Mouse (Mus musculus) G1E (cell line): Measurements from ENCODE around the gene Bmpr1a. TPM values are rescaled to one million over a fixed set of nuclear protein-coding genes. Genes with fewer than 3 reads are reported as not detected.

ENCODE experiments used
- ATAC-seq: 2 replicates; pipeline ENCODE4 v1.8.0; 2016; ENCODE audit warnings: mild to moderate bottlenecking; ENCODE audit not compliant: insufficient number of reproducible peaks, poor library complexity, low FRiP score, severe bottlenecking; ENCODE audit errors: extremely low read depth
- DNase-seq: peaks from one replicate; pipeline ENCODE4 v3.0.0; 2012; ENCODE audit warnings: low spot score
- H3K27me3 ChIP-seq: 2 replicates; pipeline ENCODE4 v1.6.1; 2012; ENCODE audit warnings: mild to moderate bottlenecking, low read length, inconsistent platforms; ENCODE audit not compliant: insufficient read depth
- H3K36me3 ChIP-seq: replicated peaks from 2 replicates; pipeline ENCODE3; 2012; ENCODE audit warnings: mild to moderate bottlenecking, inconsistent platforms
- H3K4me1 ChIP-seq: 2 replicates; pipeline ENCODE4 v1.6.1; 2012; ENCODE audit warnings: low read depth, low read length, inconsistent platforms, mixed read lengths; ENCODE audit not compliant: insufficient read depth
- H3K4me3 ChIP-seq: 2 replicates; pipeline ENCODE4 v1.5.1; 2012; ENCODE audit warnings: low read depth, mild to moderate bottlenecking, inconsistent platforms, low read length, moderate library complexity, mixed read lengths
- H3K9me3 ChIP-seq: replicated peaks from 2 replicates; pipeline ENCODE4 v1.6.1; 2012; ENCODE audit warnings: inconsistent platforms
- CTCF ChIP-seq: IDR thresholded peaks from 2 replicates; pipeline ENCODE4 v1.5.1; 2012; ENCODE audit warnings: low read depth, low read length, inconsistent platforms, mixed read lengths
- GATA1 ChIP-seq: IDR thresholded peaks from 2 replicates; pipeline ENCODE4 v1.6.1; 2012; ENCODE audit warnings: borderline replicate concordance, low read length, inconsistent platforms, mixed read lengths
- GATA2 ChIP-seq: IDR thresholded peaks from 2 replicates; pipeline ENCODE4 v1.6.1; 2012; ENCODE audit warnings: low read depth, low read length, inconsistent platforms, borderline replicate concordance
- POLR2AphosphoS5 ChIP-seq: IDR thresholded peaks from 2 replicates; pipeline ENCODE4 v1.6.1; 2012; ENCODE audit warnings: low read depth, low read length, inconsistent platforms; ENCODE audit not compliant: insufficient replicate concordance
- TAL1 ChIP-seq: conservative IDR thresholded peaks from 2 replicates; pipeline ENCODE4 v1.6.1; 2012; ENCODE audit warnings: low read depth, low read length, inconsistent platforms, mixed read lengths
- polyA plus RNA-seq: library from polyadenylated mRNA; stranded (reverse); fragments of >175 nt; gene quantifications from 2 replicates; pipeline ENCODE4 v1.2.3, GENCODE M21; 2012
- total RNA-seq, 2 experiments: library from RNA; stranded (forward) in 1 of 2; stranded (reverse) in 1 of 2; fragments of 200-1000 nt in 1 of 2; fragments of >200 nt in 1 of 2; fragmentation: Nextera tagmentation in 1 of 2; gene quantifications; 2 replicates each; pipeline ENCODE4 v1.2.3; 2014 to 2017

Gene Bmpr1a
- total and polyA plus RNA-seq, 3 experiments = 0.11 TPM; not detected in 2

DNA sequence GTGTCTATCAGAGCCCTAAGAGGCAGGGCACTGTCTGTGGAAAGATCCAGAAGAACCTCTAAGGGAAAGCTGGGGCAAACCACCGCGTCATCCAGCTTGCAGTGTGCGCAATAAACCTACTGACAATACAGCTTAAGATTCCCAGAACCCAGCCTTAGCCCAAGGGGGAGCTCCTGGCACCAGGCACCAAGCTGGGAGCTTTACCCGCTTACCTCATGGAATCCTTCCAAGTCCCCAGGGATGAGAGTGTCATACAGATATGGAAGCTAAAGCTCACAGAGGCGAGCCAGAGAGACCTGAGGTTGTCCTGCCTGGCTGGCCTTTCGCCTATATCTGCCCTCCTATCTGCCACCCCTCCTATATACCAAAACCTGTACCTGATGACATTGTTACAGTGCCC is 40.5 kb upstream of the Bmpr1a start:
- Histone ChIP-seq H3K4me3 (no peak overlapping the region), H3K9me3 (no peaks in the 10 kb centered on the region), H3K36me3 (no peaks in the 10 kb centered on the region), H3K27me3 (peaks cover 3% of the 10 kb centered on the region; the same call in 1 of the 2 replicates), H3K4me1 (no peaks in the 10 kb centered on the region)
- TF ChIP-seq GATA2 (no peak), CTCF (no peak), TAL1 (no peak), POLR2AphosphoS5 (no peak)
- DNase-seq = no peak
- no peak for ATAC-seq

GRCm38 (mm10) chr14:34541896-34542295 is 38.8 kb upstream of the Bmpr1a start:
- Histone ChIP-seq H3K27me3 (no peaks in the 10 kb centered on the region), H3K4me3 (no peak overlapping the region), H3K4me1 (no peaks in the 10 kb centered on the region), H3K36me3 (no peaks in the 10 kb centered on the region), H3K9me3 (no peaks in the 10 kb centered on the region)
- DNase-seq = no peak
- no peak for TF ChIP-seq GATA1
- no peak for TF ChIP-seq GATA2
- ATAC-seq = no peak

DNA sequence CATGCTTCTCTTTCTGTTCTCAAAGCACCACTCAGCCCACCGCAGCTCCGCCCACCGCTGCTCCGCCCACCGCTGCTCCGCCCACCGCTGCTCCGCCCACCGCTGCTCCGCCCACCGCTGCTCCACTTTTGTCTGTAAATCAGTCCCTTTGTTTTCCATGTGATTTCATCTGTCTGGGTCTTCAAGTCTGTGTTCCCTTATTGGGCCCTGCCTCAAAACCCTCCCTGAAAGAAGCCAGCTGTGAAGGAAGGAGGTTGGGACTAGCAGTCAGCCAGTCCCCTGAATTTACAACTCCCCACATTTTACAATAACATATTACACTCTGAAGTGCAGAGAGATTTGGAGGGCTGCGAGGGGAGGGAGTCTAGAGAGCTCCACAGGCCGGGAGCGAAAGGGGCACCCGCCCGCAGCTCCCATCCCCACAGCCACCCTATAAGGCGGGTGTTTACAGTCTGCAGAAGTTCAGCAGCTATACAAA is 37.6 kb upstream of the Bmpr1a start:
- H3K36me3 ChIP-seq = no peaks in the 10 kb centered on the region
- DNase-seq (no peak), ATAC-seq (no peak)

DNA sequence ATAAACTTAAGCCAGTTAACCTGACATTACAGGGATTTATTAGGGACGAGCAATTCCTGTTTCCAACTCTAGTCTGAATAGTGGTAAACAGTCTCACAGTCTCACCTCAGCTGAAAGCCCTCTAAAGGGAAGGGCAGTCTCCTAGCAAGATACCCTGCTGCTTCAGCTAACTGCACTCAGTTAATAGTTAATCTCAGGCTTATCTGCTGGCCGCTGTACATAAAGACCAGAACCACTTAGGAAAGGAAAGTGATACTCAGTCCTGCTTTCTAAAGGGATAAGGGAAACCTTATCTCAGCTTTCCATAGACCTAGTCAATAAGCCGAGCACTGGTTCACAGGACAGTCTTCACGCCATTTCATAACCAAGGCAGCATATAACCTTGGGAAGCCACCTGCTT is 32.7 kb upstream of the Bmpr1a start:
- Histone ChIP-seq H3K9me3 (no peaks in the 10 kb centered on the region), H3K27me3 (no peaks in the 10 kb centered on the region), H3K4me3 (no peak overlapping the region), H3K36me3 (no peaks in the 10 kb centered on the region), H3K4me1 (no peaks in the 10 kb centered on the region)
- ATAC-seq (no peak), DNase-seq (no peak)
- TF ChIP-seq POLR2AphosphoS5 (no peak), GATA2 (no peak), CTCF (no peak)

More for the DNA sequence above, 37.6 kb upstream of the Bmpr1a start:
- TF ChIP-seq GATA1 (no peak), CTCF (no peak)
- H3K4me3 ChIP-seq = no peak overlapping the region
- H3K27me3 ChIP-seq = no peaks in the 10 kb centered on the region
- no peaks in the 10 kb centered on the region for H3K9me3 ChIP-seq
- no peaks in the 10 kb centered on the region for H3K4me1 ChIP-seq

DNA sequence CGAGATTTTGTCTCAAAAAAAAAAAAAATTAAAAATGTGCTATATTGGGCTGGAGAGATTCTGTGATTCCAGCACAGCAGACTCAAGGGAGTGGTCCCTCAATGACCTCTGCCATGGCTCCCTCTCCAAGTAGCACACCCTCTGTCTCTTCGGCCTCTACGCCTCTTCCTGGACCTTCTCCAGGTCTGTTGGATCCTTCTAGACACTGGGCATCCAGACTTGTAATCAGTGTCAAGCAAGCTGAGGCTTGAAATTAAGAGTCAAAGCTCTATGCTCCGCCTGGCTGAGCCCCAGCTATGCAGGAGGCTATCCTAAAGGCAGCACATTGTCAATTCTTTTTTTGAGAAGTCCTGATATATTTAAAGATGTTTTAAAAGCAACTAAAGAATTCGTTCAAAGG is 30.4 kb upstream of the Bmpr1a start:
- DNase-seq (no peak), ATAC-seq (no peak)
- no peaks in the 10 kb centered on the region for H3K27me3 ChIP-seq
- no peaks in the 10 kb centered on the region for H3K4me1 ChIP-seq
- no peak overlapping the region for H3K4me3 ChIP-seq
- no peaks in the 10 kb centered on the region for H3K36me3 ChIP-seq
- no peaks in the 10 kb centered on the region for H3K9me3 ChIP-seq
- TF ChIP-seq CTCF = no peak
- no peak for TF ChIP-seq POLR2AphosphoS5
- no peak for TF ChIP-seq TAL1
- no peak for TF ChIP-seq GATA1
- no peak for TF ChIP-seq GATA2

DNA sequence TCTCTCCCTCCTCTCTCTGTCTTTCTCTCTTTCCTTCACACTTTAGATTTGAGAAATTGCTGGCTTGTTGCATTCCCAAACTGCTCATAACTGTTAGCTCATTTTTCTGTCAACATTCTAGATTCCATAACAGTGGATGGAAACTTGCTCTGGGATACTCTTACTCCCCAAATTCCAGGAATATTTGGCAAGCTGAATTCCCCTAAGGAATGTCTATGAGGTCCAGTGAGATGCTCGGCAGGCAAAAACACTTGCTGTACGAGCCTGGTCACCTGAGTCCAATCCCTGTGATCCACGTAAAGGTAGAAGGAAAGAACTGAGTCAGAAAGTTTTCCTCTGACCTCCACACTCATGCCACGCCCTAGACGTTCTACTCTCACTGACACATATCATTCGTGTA is 29.4 kb upstream of the Bmpr1a start:
- TF ChIP-seq GATA2 = no peak
- TF ChIP-seq TAL1 = no peak
- no peak for TF ChIP-seq CTCF
- no peak for TF ChIP-seq POLR2AphosphoS5
- TF ChIP-seq GATA1 = no peak
- Histone ChIP-seq H3K4me1 (no peaks in the 10 kb centered on the region), H3K36me3 (no peaks in the 10 kb centered on the region), H3K9me3 (no peaks in the 10 kb centered on the region), H3K27me3 (no peaks in the 10 kb centered on the region), H3K4me3 (no peak overlapping the region)
- ATAC-seq = no peak
- DNase-seq = no peak

GRCm38 (mm10) chr14:34528804-34529203 is 25.7 kb upstream of the Bmpr1a start:
- H3K9me3 ChIP-seq = no peaks in the 10 kb centered on the region
- ATAC-seq (no peak), DNase-seq (no peak)
- no peaks in the 10 kb centered on the region for H3K4me1 ChIP-seq
- H3K4me3 ChIP-seq = no peak overlapping the region
- no peaks in the 10 kb centered on the region for H3K36me3 ChIP-seq
- no peaks in the 10 kb centered on the region for H3K27me3 ChIP-seq
- TF ChIP-seq CTCF = no peak
- no peak for TF ChIP-seq GATA2

GRCm38 (mm10) chr14:34522701-34523100 is 19.6 kb upstream of the Bmpr1a start, which contains the start of gene 9230112D13Rik:
Gene 9230112D13Rik (minus strand): TSS chr14:34522801.
- TF ChIP-seq GATA1 = no peak
- TF ChIP-seq POLR2AphosphoS5 = no peak
- no peak for TF ChIP-seq GATA2
- no peak for TF ChIP-seq CTCF
- peaks cover 1% of the 10 kb centered on the region; the same call in 1 of the 2 replicates for H3K27me3 ChIP-seq
- DNase-seq (no peak), ATAC-seq (no peak)
- no peak within 1 kb of the TSS for H3K4me3 ChIP-seq
- no peaks in the 10 kb centered on the region for H3K4me1 ChIP-seq
- no peaks in the 10 kb centered on the region for H3K36me3 ChIP-seq
- H3K9me3 ChIP-seq = no peaks in the 10 kb centered on the region
